Mouse (Mus musculus) CH12.LX (cell line): ENCODE results near the gene Fbln5. TPM values are rescaled to one million over a fixed set of nuclear protein-coding genes. Genes with fewer than 3 reads are reported as not detected.
A peak's percentile ranks its signal among the peaks of the same experiment; 100 is the strongest.

Experiments used
- DNase-seq: peaks from one replicate; pipeline ENCODE4 v3.0.0-alpha.2; 2013; ENCODE audit errors: extremely low read depth
- H3K27ac ChIP-seq: 2 replicates; pipeline ENCODE4 v1.5.1; 2012; ENCODE audit warnings: low read depth, mild to moderate bottlenecking, control low read depth, moderate library complexity; ENCODE audit not compliant: insufficient read depth
- H3K27me3 ChIP-seq: replicated peaks from 2 replicates; pipeline ENCODE3; 2012; ENCODE audit warnings: inconsistent platforms
- H3K36me3 ChIP-seq, 2 experiments: replicated peaks in 1 of 2; 2 replicates each; pipeline versions ENCODE3 to v1.6.1; 2012; ENCODE audit warnings: inconsistent platforms in 1 of 2, low read length in 1 of 2, mild to moderate bottlenecking in 1 of 2, mixed read lengths in 1 of 2, moderate library complexity in 1 of 2; ENCODE audit not compliant: control insufficient read depth in 1 of 2, insufficient read depth in 1 of 2
- H3K4me1 ChIP-seq, 2 experiments: 2 replicates each; pipeline ENCODE4 v1.6.1; 2012; ENCODE audit warnings: inconsistent platforms in 1 of 2, moderate library complexity in 1 of 2; ENCODE audit not compliant: insufficient read depth in 2 of 2, control insufficient read depth in 1 of 2
- H3K4me2 ChIP-seq: 2 replicates; pipeline ENCODE4 v1.6.1; 2012; ENCODE audit warnings: low read depth, mild to moderate bottlenecking, control low read depth; ENCODE audit not compliant: poor library complexity, insufficient read depth, severe bottlenecking
- H3K4me3 ChIP-seq, 3 experiments: fragments of 150-350 bp in 1 of 3; sonication (generic) in 1 of 3; replicated peaks in 1 of 3; 2 replicates each; pipeline versions ENCODE3 to v1.5.1; 2011 to 2012; ENCODE audit warnings: low read depth in 2 of 3, low read length in 2 of 3, mild to moderate bottlenecking in 2 of 3, moderate library complexity in 2 of 3, control low read depth in 1 of 3, improper control_type of control experiment in 1 of 3, inconsistent platforms in 1 of 3, mixed read lengths in 1 of 3; ENCODE audit not compliant: poor library complexity in 1 of 3
- H3K79me2 ChIP-seq: replicated peaks from 2 replicates; pipeline ENCODE4 v1.6.1; 2012; ENCODE audit warnings: mild to moderate bottlenecking, moderate library complexity; ENCODE audit not compliant: control insufficient read depth, poor library complexity, insufficient read depth, severe bottlenecking; ENCODE audit errors: extremely low read depth
- H3K9ac ChIP-seq: 2 replicates; pipeline ENCODE4 v1.6.1; 2012; ENCODE audit warnings: low read depth, mild to moderate bottlenecking, control low read depth, moderate library complexity; ENCODE audit not compliant: insufficient read depth
- H3K9me3 ChIP-seq: replicated peaks from 2 replicates; pipeline ENCODE3; 2012; ENCODE audit warnings: low read length, inconsistent platforms, mixed read lengths
- BHLHE40 ChIP-seq: IDR thresholded peaks from 2 replicates; pipeline ENCODE4 v1.6.1; 2011; ENCODE audit warnings: mild to moderate bottlenecking, low read depth, low read length, improper control_type of control experiment
- CTCF ChIP-seq, 2 experiments: IDR thresholded peaks in 1 of 2; conservative IDR thresholded peaks in 1 of 2; 2 replicates each; pipeline ENCODE4 v1.5.1; 2011 to 2012; ENCODE audit warnings: low read depth in 2 of 2, low read length in 2 of 2, improper control_type of control experiment in 1 of 2, inconsistent platforms in 1 of 2, mild to moderate bottlenecking in 1 of 2, moderate library complexity in 1 of 2
- E2F4 ChIP-seq: IDR thresholded peaks from 2 replicates; pipeline ENCODE4 v1.6.1; 2011; ENCODE audit warnings: low read depth, low read length, improper control_type of control experiment; ENCODE audit not compliant: insufficient replicate concordance
- ETS1 ChIP-seq: conservative IDR thresholded peaks from 2 replicates; pipeline ENCODE4 v1.6.1; 2012; ENCODE audit warnings: low read depth, mild to moderate bottlenecking, inconsistent platforms, low read length, improper control_type of control experiment, moderate library complexity
- JUN ChIP-seq: IDR thresholded peaks from 2 replicates; pipeline ENCODE4 v1.6.1; 2011; ENCODE audit warnings: low read depth, mild to moderate bottlenecking, low read length, improper control_type of control experiment, moderate library complexity; ENCODE audit not compliant: insufficient read depth
- MAFK ChIP-seq: IDR thresholded peaks from 2 replicates; pipeline ENCODE4 v1.6.1; 2011; ENCODE audit warnings: low read length, improper control_type of control experiment; ENCODE audit not compliant: insufficient replicate concordance
- MAZ ChIP-seq: IDR thresholded peaks from 2 replicates; pipeline ENCODE4 v1.6.1; 2012; ENCODE audit warnings: low read depth, mild to moderate bottlenecking, inconsistent platforms, low read length, improper control_type of control experiment, moderate library complexity
- MEF2A ChIP-seq: IDR thresholded peaks from 2 replicates; pipeline ENCODE4 v1.6.1; 2014; ENCODE audit warnings: low read depth, mild to moderate bottlenecking, inconsistent platforms, low read length, improper control_type of control experiment, borderline replicate concordance
- MYC ChIP-seq: IDR thresholded peaks from 2 replicates; pipeline ENCODE4 v1.6.1; 2011; ENCODE audit warnings: low read depth, mild to moderate bottlenecking, improper control_type of control experiment, low read length
- NELFE ChIP-seq: IDR thresholded peaks from 2 replicates; pipeline ENCODE4 v1.6.1; 2011; ENCODE audit warnings: low read depth, low read length, improper control_type of control experiment
- NRF1 ChIP-seq: IDR thresholded peaks from 2 replicates; pipeline ENCODE4 v1.6.1; 2014; ENCODE audit warnings: low read depth, mild to moderate bottlenecking, inconsistent platforms, low read length, improper control_type of control experiment, moderate library complexity
- TCF12 ChIP-seq: IDR thresholded peaks from 2 replicates; pipeline ENCODE4 v1.6.1; 2014; ENCODE audit warnings: low read depth, mild to moderate bottlenecking, inconsistent platforms, low read length, improper control_type of control experiment
- UBTF ChIP-seq: IDR thresholded peaks from 2 replicates; pipeline ENCODE4 v1.6.1; 2012; ENCODE audit warnings: low read depth, mild to moderate bottlenecking, inconsistent platforms, low read length, improper control_type of control experiment, moderate library complexity
- ZC3H11A ChIP-seq: IDR thresholded peaks from 2 replicates; pipeline ENCODE4 v1.6.1; 2012; ENCODE audit warnings: low read depth, mild to moderate bottlenecking, inconsistent platforms, low read length, improper control_type of control experiment
- ZMIZ1 ChIP-seq: IDR thresholded peaks from 2 replicates; pipeline ENCODE4 v1.6.1; 2012; ENCODE audit warnings: low read depth, mild to moderate bottlenecking, inconsistent platforms, low read length, improper control_type of control experiment
- dilution Hi-C: fragments of 300-500 bp; cut with MboI; formaldehyde crosslinking; loops from 2 replicates; pipeline ENCODE4 v1.14.3; 2020; ENCODE audit warnings: low sequenced_read_pairs; ENCODE audit not compliant: extremely low pct_unique_long_range_greater_than_20kb, extremely low pct_ligation_motif_present
- in situ Hi-C: fragments of 300-500 bp; cut with MboI; formaldehyde crosslinking; loops from 3 replicates; pipeline ENCODE4 v1.14.3; 2019; ENCODE audit warnings: low sequenced_read_pairs, low pct_ligation_motif_present, low pct_unique_long_range_greater_than_20kb, mixed read lengths
- polyA plus RNA-seq: library from polyadenylated mRNA; unstranded; fragments of >175 nt; gene quantifications from 2 replicates; pipeline ENCODE4 v1.2.1, GENCODE M21; 2012; ENCODE audit warnings: low read depth; ENCODE audit not compliant: insufficient read length
- total RNA-seq, 2 experiments: library from RNA; depleted of rRNA; stranded (reverse); fragments of 300-350 nt in 1 of 2; fragments of >200 nt in 1 of 2; gene quantifications; 2 replicates each; pipeline ENCODE4 v1.2.3; 2012 to 2014

Fbln5 gene
- total and polyA plus RNA-seq, 3 experiments: 0.04 to 3.2 (median 0.11) TPM

GRCm38 (mm10) chr12:101718054-101718754, 100.7 kb downstream of the Fbln5 start, which contains the start of gene Tc2n:
Tc2n (minus strand) TSS chr12:101718523.
- Histone ChIP-seq H3K36me3 (no peaks in the 10 kb centered on the region), H3K27me3 (peaks cover 43% of the 10 kb centered on the region), H3K4me2 (peak within 1 kb of the TSS; percentile 91), H3K9me3 (peaks cover 3% of the 10 kb centered on the region), H3K79me2 (no peaks in the 10 kb centered on the region), H3K4me3 (peak within 1 kb of the TSS in 2 of 3 experiments; percentile 37 to 62), H3K27ac (no peak within 1 kb of the TSS), H3K4me1 (no peaks in the 10 kb centered on the region; a peak in 1 of 4 replicates), H3K9ac (no peak within 1 kb of the TSS)
- TF ChIP-seq JUN (no peak), UBTF (peak; percentile 85)
- DNase-seq: peak; percentile 30
- in situ Hi-C loops (no loop called here), dilution Hi-C loops (no loop called here)

GRCm38 (mm10) chr12:101699176-101699575, 119.7 kb downstream of the Fbln5 start:
- TF ChIP-seq MAZ (no peak), NRF1 (no peak), E2F4 (no peak), ZMIZ1 (no peak), TCF12 (no peak), CTCF (conservative IDR thresholded peaks at IDR 0.05 in 1 of 2, IDR thresholded peaks at IDR 0.05 in 1 of 2; ENCODE audit: low read depth in 2 of 2, low read length in 2 of 2) (no peak), NELFE (no peak), JUN (no peak), MYC (no peak), MEF2A (no peak), ZC3H11A (no peak), BHLHE40 (no peak), ETS1 (no peak), MAFK (no peak)
- Histone ChIP-seq H3K9me3 (no peaks in the 10 kb centered on the region), H3K9ac (no peak overlapping the region), H3K79me2 (no peaks in the 10 kb centered on the region), H3K27me3 (peaks cover 21% of the 10 kb centered on the region), H3K4me3 (no peak overlapping the region), H3K27ac (no peak overlapping the region), H3K4me2 (no peak overlapping the region), H3K36me3 (no peaks in the 10 kb centered on the region), H3K4me1 (no peaks in the 10 kb centered on the region)
- in situ Hi-C loops: no loop called here
- DNase-seq: no peak
- dilution Hi-C loops: no loop called here

Other genes with a start within 250 kb of the Fbln5 start
- under 0.01 and 0.08 TPM in 2 replicates for gene Tc2n, start 100.5 kb downstream of the Fbln5 start, total RNA-seq (2012; rRNA removed)
- gene Tc2n, start 100.5 kb downstream of the Fbln5 start, total RNA-seq (2014; rRNA removed): not detected in 2 replicates
- gene Tc2n, start 100.5 kb downstream of the Fbln5 start, polyA plus RNA-seq: 0.10 TPM in 1 of 2 replicates, not detected in the other
- 12.8 and 13.3 TPM in 2 replicates for gene Trip11, start 94.2 kb upstream of the Fbln5 start, total RNA-seq (2012; rRNA removed)
- 5.1 and 5.5 TPM in 2 replicates for gene Trip11, start 94.2 kb upstream of the Fbln5 start, total RNA-seq (2014; rRNA removed)
- 8.0 and 10.4 TPM in 2 replicates for gene Trip11, start 94.2 kb upstream of the Fbln5 start, polyA plus RNA-seq
- 10.8 and 11.2 TPM in 2 replicates for gene Atxn3, start 139.2 kb upstream of the Fbln5 start, total RNA-seq (2012; rRNA removed)
- gene Atxn3, start 139.2 kb upstream of the Fbln5 start, total RNA-seq (2014; rRNA removed): 24.4 and 25.8 TPM in 2 replicates
- gene Atxn3, start 139.2 kb upstream of the Fbln5 start, polyA plus RNA-seq: 19.9 and 21.8 TPM in 2 replicates
- gene Cpsf2, start 156.9 kb upstream of the Fbln5 start, total RNA-seq (2012; rRNA removed): 32.7 and 38.1 TPM in 2 replicates
- gene Cpsf2, start 156.9 kb upstream of the Fbln5 start, total RNA-seq (2014; rRNA removed): 42.0 and 45.5 TPM in 2 replicates
- gene Cpsf2, start 156.9 kb upstream of the Fbln5 start, polyA plus RNA-seq: 34.6 and 36.1 TPM in 2 replicates